Mouse (Mus musculus) gastrocnemius, postnatal 14 days (tissue): ENCODE results near the gene Hyal3. TPM values are rescaled to one million over a fixed set of nuclear protein-coding genes. Genes with fewer than 3 reads are reported as not detected.
"Not testable (repeated sequence)": the region's sequence is repeated elsewhere in the genome, so short reads cannot be mapped to it uniquely, and the experiment has no call there.

Source experiments
- DNase-seq: peaks from one replicate; pipeline ENCODE4 v3.0.0; 2021; ENCODE audit warnings: mixed read lengths
- intact Hi-C: fragments of 180-260 bp; cut with DNase I; formaldehyde crosslinking; loops from one replicate; pipeline ENCODE4 v1.15.1; 2025; ENCODE audit warnings: low total_unique reads
- total RNA-seq, 2 experiments: library from RNA; stranded (reverse); gene quantifications; 2 replicates each; pipeline ENCODE4 v1.2.3; 2021

Gene Hyal3
- total RNA-seq, 2 experiments from 2014 or later, result 0.23 to 0.49 TPM

DNA sequence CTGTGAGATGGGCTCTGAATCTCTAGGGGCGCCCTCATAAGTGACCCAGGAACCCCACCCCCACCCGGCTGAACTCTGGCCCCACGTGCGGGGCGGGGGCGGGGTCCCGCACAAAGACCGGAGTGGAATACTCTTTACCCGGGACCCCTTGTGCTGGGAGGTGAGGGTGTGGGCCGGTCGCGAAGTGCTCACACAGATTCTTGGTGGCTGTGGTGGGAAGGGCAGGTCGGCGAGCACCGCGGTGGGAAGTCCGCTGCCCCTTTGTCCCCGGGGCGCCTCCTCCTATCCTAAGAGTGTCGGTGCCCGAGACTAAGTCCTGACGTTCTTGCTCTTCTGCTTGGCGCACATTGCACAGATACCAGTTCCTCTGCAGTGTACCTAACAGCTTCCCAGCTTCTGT, 11.3 kb upstream of the Hyal3 start:
- intact Hi-C loops, result no loop called here
- no peak for DNase-seq

DNA sequence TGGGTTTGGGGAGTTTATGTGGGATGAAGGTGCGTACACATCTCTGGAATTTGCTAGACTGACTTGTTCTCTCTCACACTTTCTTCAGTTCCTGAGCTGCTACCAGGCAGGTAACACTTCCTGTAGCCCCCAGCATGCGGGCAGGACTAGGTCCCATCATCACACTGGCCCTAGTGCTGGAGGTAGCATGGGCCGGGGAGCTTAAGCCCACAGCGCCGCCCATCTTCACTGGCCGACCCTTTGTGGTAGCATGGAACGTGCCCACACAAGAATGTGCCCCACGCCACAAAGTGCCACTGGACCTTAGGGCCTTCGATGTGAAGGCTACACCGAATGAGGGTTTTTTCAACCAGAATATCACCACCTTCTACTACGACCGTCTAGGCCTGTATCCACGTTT, 10.6 kb upstream of the Hyal3 start:
- intact Hi-C loops, result no loop called here
- no peak for DNase-seq

DNA sequence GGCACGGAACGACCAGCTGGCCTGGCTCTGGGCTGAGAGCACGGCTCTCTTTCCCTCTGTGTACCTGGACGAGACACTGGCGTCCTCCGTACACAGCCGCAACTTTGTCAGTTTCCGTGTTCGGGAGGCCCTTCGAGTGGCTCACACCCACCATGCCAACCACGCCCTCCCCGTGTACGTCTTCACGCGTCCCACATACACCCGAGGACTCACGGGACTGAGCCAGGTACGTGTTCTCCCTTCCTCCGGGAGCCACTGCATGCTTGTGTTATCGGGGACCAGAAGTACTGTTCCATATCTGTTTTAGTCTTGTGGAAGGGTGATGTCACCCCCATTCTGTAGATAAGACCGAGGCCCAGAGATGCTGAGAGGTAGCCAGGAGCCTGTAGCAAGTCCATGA, 9.8 kb upstream of the Hyal3 start:
- intact Hi-C loops, result no loop called here
- no peak for DNase-seq

DNA sequence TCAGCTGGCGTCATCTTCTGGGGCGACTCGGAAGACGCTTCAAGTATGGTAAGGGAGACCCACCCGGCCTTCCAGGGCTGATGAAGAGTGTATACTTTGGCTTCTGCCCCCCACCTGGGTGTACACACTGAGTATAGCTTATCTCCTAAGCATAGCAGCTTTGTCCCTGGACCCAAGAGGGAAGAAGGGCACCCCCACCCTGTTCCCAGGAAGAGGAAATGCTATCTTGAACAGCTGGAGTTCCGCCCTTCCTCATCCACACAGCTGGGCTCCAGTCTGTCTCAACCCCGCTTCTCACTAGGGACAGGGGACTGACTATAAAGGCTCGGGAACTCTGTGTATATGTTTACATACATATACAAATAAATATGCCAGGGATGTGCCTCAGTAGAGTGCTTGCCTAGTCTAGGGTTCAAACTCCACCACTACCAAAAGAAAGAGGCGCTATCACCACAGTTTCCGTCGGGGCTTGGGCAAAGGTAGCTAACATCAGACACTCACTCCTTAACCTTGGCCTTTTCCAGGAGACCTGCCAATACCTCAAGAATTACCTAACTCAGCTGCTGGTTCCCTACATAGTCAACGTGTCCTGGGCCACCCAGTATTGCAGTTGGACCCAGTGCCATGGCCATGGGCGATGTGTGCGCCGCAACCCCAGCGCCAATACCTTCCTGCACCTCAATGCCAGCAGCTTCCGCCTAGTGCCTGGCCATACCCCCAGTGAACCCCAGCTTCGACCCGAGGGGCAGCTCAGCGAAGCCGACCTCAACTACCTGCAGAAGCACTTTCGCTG, 8.9 kb upstream of the Hyal3 start:
- intact Hi-C loops, result no loop called here
- DNase-seq, result no peak

DNA sequence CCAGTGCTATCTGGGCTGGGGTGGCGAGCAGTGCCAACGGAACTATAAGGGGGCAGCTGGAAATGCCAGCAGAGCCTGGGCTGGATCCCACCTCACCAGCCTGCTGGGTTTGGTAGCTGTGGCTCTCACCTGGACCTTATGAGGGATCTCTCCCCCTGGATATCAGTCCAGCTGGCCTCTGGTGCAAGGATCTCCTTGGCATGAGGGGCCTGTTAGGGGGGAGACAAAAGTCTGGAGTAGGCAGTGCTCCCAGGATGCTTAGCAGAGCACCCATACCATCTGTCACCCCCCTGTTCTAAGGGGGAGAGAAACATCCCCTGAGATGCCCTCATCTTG, 8.3 kb upstream of the Hyal3 start:
- no peak for DNase-seq
- intact Hi-C loops, result no loop called here

DNA sequence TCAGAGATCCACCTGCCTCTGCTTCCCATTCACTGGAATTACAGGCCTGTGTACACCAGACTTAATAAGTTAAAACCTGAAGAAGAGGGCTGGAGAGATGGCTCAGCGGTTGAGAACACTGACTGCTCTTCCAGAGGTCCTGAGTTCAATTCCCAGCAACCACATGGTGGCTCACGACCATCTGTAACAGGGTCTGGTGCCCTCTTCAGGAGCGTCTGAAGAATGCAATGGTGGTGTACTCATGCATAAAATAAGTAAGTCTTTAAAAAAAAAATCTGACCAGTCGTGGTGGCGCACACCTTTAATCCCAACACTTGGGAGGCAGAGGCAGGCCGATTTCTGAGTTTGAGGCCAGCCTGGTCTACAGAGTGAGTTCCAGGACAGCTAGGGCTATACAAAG, 6.8 kb upstream of the Hyal3 start:
- DNase-seq, intact Hi-C loops: not testable (repeated sequence)

DNA sequence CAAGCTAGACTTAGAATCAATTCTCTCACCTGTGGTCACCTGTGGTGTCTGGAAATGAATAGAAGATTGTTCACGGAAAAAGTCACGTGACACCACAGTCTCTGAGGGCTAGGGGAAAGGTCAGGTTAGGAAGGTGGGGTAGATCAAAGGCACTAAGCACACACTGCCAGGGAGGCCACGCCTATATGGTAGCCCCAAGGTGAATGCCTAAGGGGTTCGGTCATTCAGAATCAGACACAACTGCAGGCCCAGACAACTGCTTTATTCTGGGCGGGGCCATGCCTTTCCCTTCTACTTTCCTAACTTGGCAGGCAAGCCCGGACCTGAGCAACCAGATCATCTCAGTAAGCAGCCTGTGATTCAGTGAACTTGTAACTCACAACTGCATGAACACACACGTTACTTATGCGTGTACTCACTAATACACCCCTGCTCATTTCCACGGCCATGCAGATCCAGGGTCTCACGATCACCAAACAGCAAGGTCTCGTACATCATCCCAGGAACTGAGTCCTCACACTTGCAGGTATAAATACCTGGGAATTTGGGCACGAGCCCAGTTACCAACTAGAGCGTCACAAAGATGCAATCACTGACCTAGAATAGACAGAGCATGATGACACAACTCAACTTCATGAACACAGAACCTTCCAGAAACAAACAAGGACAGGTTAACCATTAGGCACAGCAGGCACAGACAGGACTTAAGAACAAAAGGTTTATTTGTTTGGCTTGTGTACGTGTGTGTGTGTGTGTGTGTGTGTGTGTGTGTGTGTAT, 4.8 kb upstream of the Hyal3 start:
- no peak for DNase-seq
- intact Hi-C loops, result no loop called here

DNA sequence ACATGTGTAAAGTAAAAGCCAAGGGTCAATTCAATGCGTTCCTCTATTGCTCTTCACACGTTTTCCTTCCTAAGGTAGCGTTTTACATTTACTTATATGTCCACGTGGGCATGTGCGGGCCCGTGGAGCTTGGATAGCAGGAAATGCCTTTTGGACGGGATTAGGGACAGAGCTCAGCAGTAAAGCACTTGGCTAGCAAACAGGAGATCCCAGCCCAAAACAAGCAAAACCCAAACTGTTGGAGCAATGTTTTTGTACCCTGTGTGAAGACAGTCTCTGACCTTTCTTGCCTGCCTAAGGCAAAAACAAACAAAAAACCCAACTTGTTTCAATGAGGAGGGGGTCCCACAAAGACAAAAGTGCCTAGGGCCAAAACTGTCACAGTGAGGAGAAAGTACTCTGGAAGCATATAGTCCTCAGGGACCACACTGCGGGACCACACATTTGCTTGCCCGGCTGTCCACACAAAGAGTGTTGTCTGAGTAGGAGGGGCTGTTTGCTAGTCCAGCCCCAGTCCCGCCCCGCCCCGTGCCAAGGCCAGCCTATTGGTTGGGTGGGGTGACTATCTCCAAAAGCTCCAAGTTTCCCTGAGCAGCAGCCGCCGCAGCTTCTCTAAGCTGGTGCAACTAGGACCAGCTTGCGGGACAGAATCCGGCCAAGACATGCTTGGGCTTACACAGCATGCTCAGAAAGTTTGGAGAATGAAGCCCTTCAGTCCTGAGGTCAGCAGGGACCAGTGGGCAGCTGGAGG, 4.1 kb upstream of the Hyal3 start, which contains the start of gene Hyal1:
Gene Hyal1 (plus strand): TSS at position 571 of the 751 bp plus-strand sequence.
- intact Hi-C loops, result no loop called here
- peak; percentile 91 for DNase-seq

DNA sequence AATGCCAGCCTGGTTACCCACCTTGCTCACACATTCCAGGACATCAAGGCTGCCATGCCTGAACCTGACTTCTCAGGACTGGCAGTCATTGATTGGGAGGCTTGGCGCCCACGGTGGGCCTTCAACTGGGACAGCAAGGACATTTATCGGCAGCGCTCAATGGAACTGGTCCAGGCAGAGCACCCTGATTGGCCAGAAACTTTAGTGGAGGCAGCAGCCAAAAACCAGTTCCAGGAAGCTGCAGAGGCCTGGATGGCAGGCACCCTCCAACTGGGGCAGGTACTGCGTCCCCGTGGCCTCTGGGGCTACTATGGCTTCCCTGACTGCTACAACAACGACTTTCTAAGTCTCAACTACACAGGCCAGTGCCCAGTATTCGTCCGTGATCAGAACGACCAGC, 2.7 kb upstream of the Hyal3 start:
- no peak for DNase-seq
- intact Hi-C loops, result no loop called here

DNA sequence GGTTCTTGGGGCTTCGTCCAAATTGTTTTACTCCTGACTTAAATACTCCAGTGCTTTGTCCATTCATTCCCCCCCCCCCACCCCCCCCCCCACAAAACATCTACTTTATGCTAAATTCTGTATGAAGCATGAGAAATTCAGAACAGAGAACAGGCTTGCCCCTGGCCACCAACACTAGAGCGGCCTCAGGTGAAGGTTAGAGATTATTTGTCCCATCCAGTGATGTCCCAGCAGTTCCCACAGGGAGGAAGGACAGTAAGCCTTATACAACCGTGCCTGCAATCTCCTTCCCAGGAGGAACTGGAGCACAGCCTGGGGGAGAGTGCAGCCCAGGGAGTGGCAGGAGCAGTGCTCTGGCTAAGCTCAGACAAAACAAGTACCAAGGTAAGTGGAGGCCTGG, 2.0 kb upstream of the Hyal3 start, which contains the start of gene Naa80:
Gene Naa80 (plus strand): TSS at position 301 of the 400 bp plus-strand sequence.
- intact Hi-C loops, result no loop called here
- no peak for DNase-seq

DNA sequence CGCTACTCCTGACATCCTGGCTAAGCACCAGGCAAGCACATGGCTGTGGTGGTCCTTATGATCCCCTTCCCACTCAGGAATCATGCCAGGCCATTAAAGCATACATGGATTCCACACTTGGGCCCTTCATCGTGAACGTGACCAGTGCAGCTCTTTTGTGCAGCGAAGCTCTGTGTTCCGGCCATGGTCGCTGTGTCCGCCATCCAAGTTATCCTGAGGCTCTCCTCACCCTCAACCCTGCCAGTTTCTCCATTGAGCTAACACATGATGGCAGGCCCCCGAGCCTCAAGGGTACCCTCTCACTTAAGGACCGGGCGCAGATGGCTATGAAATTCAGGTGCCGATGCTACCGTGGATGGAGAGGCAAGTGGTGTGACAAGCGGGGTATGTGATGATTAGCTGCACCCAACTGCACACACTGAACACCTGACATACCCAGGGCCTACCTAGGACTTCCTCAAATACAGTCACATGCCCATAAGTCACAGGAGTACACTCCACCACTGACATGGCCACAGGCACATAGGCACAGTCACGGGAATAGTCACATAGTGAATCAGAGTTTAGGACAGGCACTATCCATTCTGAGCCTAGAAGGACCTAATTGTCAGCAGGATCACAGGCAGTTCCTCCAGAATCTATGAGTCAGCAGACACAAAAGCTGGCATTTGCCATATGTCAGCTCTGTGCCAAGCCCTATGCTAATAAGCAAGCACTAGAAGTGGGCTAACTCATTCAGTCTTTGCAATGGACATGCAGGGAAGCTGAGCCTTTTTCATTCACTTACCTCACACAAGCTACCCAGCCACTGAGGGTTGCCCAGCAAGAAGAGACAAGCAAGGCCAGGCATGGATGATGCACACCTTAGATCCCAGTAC, 1.4 kb upstream of the Hyal3 start:
- no peak for DNase-seq
- intact Hi-C loops, result no loop called here

DNA sequence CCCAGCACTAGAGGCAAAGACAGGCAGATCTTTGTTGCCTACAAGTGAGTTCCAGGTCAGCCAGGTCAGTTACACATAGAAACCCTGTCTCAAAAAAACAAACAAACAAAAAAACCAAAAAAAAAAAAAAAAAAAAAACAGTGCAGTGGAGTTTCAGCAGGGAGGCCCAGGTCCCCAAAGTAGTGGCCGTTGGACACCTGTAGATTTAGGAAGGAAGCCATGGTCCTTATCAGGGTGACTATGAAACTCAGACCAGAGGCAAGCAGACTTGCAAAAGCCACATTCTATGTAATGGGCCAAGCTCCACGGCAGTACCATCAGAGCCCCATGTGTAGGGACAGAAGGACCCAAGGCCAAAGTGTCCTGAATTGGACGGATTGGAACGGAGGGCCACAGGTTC, 966 bp downstream of the Hyal3 start:
- intact Hi-C loops, result no loop called here
- no peak for DNase-seq

DNA sequence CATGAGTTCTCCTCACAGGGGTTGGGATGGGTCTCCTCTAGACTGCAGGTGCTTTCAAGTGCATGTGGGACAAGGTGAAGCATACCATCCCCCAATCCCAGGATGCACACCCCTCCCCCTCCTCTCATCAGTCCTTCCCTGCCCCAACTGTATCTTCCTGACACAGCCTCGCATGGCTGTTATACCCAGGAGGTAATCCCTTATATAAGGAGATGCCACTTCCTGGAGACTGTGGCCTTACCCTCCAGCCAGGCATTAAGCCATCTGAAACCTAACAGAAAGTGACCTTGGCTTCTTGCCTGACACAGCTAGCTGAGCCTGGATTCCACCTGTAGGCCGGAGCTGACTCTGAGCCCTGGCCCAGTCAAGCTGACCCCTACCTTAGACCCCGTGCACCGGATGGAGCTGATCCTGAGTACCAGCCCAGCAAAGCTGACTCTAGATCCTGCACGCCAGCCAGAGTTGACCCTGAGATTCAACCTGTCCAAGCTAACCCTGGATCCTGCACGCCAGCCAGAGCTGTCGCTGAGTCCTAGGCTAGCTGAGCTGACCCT, 2.0 kb downstream of the Hyal3 start:
- intact Hi-C loops, result no loop called here
- DNase-seq, result no peak

DNA sequence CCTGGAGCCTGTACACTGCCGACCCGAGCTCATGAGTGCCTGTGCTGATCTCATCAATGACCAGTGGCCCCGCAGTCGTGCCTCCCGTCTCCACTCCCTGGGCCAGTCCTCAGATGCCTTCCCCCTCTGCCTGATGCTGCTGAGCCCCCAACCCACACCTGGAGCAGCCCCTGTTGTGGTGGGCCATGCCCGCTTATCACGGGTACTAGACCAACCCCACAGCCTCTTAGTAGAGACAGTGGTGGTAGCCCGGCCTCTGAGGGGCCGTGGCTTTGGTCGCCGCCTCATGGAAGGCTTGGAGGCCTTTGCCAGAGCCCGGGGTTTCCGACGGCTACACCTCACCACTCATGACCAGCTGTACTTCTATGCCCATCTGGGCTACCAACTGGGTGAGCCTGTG, 2.6 kb downstream of the Hyal3 start:
- DNase-seq, result no peak
- intact Hi-C loops, result no loop called here

DNA sequence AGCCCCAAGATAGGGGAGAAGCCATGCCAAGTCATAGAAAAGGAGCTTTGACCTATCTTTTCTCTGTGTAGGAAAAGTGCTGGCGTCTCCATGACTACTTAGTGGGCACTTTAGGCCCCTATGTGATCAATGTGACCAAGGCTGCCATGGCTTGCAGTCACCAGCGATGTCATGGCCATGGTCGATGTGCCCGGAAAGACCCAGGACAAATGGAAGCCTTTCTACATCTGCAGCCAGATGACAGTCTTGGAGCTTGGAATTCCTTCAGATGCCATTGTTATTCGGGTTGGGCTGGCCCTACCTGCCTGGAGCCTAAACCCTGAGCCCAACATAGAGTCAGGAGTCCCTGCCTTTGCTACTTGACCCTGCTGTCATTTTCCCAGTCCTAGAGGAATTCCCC, 5.9 kb downstream of the Hyal3 start:
- intact Hi-C loops, result no loop called here

DNA sequence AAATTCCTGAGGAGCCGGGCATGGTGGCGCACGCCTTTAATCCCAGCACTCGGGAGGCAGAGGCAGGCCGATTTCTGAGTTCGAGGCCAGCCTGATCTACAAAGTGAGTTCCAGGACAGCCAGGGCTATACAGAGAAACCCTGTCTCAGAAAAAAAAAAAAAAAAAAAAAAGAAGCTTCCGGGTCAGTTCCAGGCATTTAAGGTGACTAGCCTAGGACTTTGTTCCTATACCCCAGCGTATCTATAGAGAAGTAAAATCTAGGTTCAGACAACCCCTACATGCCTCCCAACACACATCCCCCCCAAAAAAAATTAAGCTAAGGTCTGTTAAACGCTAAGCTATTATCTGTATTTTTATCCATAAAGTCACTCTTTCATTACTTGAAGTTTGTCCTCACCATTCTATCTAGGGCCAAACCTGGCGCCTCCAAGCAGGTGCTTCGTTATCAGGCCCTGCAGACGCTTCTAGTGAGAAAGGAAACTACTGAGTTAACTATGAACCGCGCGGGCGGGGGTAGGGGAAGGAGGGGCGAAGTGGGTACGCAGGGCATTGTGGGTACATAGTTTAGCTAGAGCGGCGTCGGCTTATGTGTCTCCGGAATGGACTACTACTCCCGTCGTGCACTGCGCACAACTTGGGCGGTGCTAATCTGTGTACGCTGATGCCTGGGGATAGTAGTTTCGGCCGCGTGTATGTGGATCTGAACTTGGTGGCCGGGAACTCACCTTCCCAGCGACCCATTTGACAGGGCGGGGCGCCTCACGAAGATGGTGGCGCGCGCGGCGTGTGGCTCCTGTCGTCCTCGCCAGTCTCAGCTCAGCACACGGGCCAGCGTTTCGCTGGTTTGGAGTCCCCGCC, 6.6 kb downstream of the Hyal3 start, which contains the start of gene Ifrd2:
Gene Ifrd2 (plus strand): TSS at position 669 of the 859 bp plus-strand sequence.
- peak; percentile 97 for DNase-seq
- intact Hi-C loops, result no loop called here

More for the DNA sequence above, 5.9 kb downstream of the Hyal3 start:
- DNase-seq, result no peak

DNA sequence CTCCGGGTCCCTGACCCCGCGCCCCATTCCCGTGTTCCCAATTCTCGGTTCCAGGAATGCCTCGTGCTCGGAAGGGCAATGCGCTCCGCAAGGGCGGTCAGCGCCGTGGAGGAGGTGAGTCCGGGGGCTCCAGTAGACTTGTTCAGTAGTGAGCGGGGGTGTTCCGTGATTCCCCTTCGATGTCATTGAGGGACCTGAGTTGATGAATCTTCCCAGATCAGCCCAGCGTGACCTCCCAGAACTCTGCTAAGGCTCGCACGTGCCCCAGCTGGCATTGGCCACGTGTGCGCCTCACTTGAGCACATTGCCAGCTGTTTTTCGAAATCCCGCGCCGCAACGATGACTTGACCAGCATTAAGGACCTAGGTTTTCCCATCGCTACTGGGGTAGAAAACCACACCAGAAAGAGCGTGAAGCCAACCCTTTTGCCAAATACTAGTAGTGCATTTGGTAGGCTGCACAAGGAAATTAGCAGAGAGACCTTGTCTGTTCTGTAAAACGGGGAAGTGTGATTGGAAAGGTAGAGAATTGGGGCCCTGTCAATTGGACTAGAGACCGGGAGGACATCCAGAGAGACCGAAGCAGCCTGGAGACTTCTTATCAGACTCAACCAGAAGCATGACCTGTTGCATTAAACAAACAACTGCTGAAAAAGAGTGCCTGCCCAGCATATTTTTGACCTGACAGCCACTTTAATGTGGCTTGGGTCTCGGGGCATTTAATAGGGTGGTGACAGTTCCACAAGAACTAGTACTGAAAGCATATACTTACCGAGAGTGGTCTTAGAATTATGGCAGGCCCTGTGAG, 7.4 kb downstream of the Hyal3 start:
- peak; percentile 56 for DNase-seq
- intact Hi-C loops, result no loop called here
